Mouse (Mus musculus) cortical plate, adult 2 months (tissue): ENCODE data around the gene Wnt1. TPM values are rescaled to one million over a fixed set of nuclear protein-coding genes. Genes with fewer than 3 reads are reported as not detected.
"Not testable (repeated sequence)": the region's sequence is repeated elsewhere in the genome, so short reads cannot be mapped to it uniquely, and the experiment has no call there.

Experiments used
- H3K27ac ChIP-seq: fragments of 200-500 bp; 2 replicates; pipeline ENCODE4 v1.5.1; 2012; ENCODE audit warnings: low read length, control low read depth, inconsistent platforms; ENCODE audit not compliant: insufficient read depth
- H3K4me1 ChIP-seq: fragments of 200-500 bp; 2 replicates; pipeline ENCODE4 v1.6.1; 2011; ENCODE audit warnings: low read length; ENCODE audit not compliant: control insufficient read depth, insufficient read depth
- H3K4me3 ChIP-seq: fragments of 200-500 bp; 2 replicates; pipeline ENCODE4 v1.5.1; 2011; ENCODE audit warnings: mild to moderate bottlenecking, low read length, control low read depth; ENCODE audit not compliant: insufficient read depth
- CTCF ChIP-seq: fragments of 200-500 bp; IDR thresholded peaks from 2 replicates; pipeline ENCODE4 v1.5.1; 2011; ENCODE audit warnings: mild to moderate bottlenecking, control low read depth, low read length; ENCODE audit not compliant: insufficient read depth; ENCODE audit errors: extremely low read depth
- POLR2A ChIP-seq: fragments of 200-500 bp; IDR thresholded peaks from 2 replicates; pipeline ENCODE4 v1.6.1; 2011; ENCODE audit warnings: mild to moderate bottlenecking, low read length, control low read depth; ENCODE audit not compliant: insufficient read depth; ENCODE audit errors: extremely low read depth
- polyA plus RNA-seq: library from polyadenylated mRNA; depleted of rRNA; stranded (reverse); fragments of >200 nt; gene quantifications from 2 replicates; pipeline ENCODE4 v1.2.3, GENCODE M21; 2012; rRNA removed

The Wnt1 gene
- polyA plus RNA-seq: 0.15 and 0.17 TPM in 2 replicates

DNA sequence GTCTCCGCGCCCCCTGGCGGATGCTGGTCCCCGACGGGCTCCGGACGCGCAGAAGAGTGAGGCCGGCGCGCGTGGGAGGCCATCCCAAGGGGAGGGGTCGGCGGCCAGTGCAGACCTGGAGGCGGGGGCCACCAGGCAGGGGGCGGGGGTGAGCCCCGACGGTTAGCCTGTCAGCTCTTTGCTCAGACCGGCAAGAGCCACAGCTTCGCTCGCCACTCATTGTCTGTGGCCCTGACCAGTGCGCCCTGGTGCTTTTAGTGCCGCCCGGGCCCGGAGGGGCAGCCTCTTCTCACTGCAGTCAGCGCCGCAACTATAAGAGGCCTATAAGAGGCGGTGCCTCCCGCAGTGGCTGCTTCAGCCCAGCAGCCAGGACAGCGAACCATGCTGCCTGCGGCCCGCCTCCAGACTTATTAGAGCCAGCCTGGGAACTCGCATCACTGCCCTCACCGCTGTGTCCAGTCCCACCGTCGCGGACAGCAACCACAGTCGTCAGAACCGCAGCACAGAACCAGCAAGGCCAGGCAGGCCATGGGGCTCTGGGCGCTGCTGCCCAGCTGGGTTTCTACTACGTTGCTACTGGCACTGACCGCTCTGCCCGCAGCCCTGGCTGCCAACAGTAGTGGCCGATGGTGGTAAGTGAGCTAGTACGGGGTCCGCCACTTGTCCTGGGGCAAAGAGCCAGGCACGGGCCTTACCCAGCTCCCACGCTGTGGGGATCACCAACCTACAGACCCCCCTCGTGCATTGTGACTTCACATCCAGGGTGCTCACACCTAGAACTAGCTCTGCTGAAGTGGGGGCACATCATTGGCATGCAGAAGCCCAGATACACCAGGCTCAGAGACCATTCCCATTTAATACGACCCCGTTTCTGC is at the start of gene Wnt1:
Wnt1 (plus strand) TSS at position 197 of the 875 bp plus-strand sequence.
- Histone ChIP-seq H3K27ac (no peak within 1 kb of the TSS), H3K4me3 (no peak within 1 kb of the TSS), H3K4me1 (no peaks in the 10 kb centered on the region)
- TF ChIP-seq POLR2A: no peak
- TF ChIP-seq CTCF: 0 out of 2 replicates have a peak, but pooled peaks have one; percentile 16

DNA sequence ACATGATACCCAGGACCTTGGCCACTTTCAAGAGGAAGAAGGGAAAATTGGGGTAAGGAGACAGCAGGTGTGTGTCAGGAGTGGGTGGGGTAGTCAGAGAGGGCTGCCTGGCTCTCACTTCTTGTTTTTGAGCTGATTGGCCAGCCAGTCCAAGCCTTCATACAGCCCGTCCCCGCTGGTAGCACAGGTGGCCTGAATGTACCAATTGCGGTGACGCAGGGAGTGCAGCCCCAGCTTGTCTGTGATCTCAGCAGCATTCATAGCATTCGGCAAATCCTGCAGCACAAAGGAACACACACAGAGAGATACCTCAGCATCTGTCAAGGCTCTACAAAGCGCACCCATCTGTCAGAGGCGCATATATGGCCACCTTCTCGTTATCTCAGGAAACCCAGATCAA is 49.4 kb upstream of the Wnt1 start:
- no peak for TF ChIP-seq CTCF
- TF ChIP-seq POLR2A: no peak
- peaks cover 5% of the 10 kb centered on the region; the same call in 1 of the 2 replicates for H3K4me1 ChIP-seq
- H3K27ac ChIP-seq: no peak overlapping the region
- no peak overlapping the region for H3K4me3 ChIP-seq

DNA sequence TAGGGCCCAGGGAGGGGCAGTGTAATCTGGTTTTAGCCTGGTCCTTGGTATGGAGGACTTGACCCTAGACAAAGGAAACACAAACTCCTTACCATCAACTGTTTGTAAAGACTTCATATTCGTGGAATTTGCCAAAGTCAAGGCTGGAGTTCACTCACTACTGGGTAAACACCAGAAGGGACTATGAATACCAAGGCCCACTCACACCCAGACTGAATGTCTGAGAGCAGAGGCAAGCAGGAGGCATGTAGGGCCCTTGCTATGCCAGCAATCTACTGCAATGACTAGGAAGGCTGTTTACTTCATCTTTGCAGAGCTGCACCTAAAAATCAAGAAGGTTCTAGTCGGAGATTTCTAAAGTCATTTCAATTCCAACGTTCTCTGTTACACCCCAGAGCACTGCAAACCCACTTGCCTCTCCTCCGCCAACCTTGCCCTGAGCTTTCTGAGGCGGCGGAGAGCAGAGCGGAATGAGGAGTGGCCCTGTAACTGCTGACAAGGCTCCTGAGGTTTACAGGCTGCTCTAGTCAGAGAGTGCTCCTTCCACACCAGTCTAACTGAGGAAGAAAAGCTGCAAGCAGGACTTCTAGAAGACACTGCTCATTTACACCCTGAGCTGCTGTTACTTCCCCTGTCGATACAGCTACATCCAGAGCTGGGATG is 46.8 kb upstream of the Wnt1 start:
- Histone ChIP-seq H3K27ac (no peak overlapping the region), H3K4me3 (no peak overlapping the region), H3K4me1 (peaks cover 16% of the 10 kb centered on the region)
- TF ChIP-seq POLR2A (no peak), CTCF (no peak)

GRCm38 (mm10) chr15:98743863-98744262 is 45.8 kb upstream of the Wnt1 start:
- H3K4me1 ChIP-seq: peaks cover 18% of the 10 kb centered on the region
- H3K27ac ChIP-seq, H3K4me3 ChIP-seq: not testable (repeated sequence)

GRCm38 (mm10) chr15:98746344-98746965 is 43.2 kb upstream of the Wnt1 start:
- Histone ChIP-seq H3K4me3 (no peak overlapping the region), H3K27ac (no peak overlapping the region), H3K4me1 (peaks cover 17% of the 10 kb centered on the region)
- TF ChIP-seq POLR2A (no peak), CTCF (no peak)

DNA sequence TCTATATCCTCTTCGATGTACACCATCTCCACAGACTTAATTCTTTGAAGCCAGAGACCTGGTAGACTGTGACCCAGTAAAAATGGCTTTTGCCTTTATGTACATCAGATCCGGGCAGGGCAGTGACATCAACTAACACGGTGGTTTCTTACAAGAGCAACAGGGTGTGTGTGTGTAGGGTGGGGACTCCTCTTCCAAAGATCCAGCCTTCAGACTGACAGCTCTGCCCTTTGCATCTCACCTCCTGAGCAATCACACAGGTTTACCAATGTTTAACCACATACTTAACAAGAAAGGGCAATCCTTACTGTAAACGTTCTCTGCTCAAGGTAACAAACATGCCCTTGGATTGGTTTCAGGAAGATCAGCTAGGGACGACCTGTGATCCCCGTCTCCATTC is 42.4 kb upstream of the Wnt1 start:
- Histone ChIP-seq H3K4me1 (peaks cover 17% of the 10 kb centered on the region), H3K4me3 (no peak overlapping the region), H3K27ac (no peak overlapping the region)
- no peak for TF ChIP-seq CTCF

DNA sequence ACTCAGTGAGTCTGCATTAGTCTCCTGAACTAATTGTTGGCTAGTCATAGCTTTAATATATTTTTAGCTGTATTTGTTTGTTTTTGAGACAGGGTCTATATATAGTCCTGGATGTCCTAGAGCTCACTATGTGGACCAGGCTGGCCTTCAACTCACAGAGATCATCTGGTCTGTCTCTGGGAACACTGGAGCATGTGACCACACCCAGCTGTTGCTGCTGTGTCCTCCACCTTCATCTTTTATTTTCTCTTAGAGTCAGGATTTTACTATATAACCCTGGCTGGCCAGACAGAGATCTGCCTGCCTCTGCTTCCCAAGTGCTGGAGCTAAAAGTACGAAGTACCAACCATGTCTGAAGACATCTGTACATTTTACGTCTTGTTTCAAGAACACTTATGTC is 40.6 kb upstream of the Wnt1 start:
- H3K27ac ChIP-seq: no peak overlapping the region
- TF ChIP-seq CTCF: no peak
- H3K4me3 ChIP-seq: no peak overlapping the region
- peaks cover 15% of the 10 kb centered on the region for H3K4me1 ChIP-seq

DNA sequence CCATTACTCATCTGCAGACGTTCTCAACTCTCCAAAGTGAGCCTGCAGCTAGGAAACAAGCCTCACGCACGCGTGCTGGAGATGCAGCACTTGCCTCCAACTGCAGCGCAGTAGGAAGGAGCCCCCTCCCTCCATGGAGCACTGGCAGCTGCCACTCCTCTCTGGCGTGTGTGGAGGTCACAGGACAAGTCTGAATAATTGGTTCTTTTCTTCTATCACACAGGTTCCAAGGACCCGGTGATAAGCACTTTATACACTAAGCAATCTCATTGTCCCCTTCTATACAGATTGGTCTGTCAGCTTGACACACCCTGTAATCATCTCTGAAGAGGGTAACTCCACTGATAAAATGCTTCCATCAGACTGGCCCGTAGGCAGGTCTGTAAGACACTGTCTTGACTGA is 36.6 kb upstream of the Wnt1 start:
- TF ChIP-seq POLR2A: no peak
- TF ChIP-seq CTCF: no peak
- Histone ChIP-seq H3K4me1 (peaks cover 6% of the 10 kb centered on the region), H3K4me3 (no peak overlapping the region), H3K27ac (no peak overlapping the region)

- H3K27ac ChIP-seq: no peak overlapping the region
- TF ChIP-seq CTCF (no peak), POLR2A (no peak)
- H3K4me1 ChIP-seq: peaks cover 5% of the 10 kb centered on the region
- no peak overlapping the region for H3K4me3 ChIP-seq
Observed at GRCm38 (mm10) chr15:98754125-98754524, 35.5 kb upstream of the Wnt1 start.

- Histone ChIP-seq H3K4me1 (peaks cover 11% of the 10 kb centered on the region), H3K4me3 (peak overlapping the region; percentile 78), H3K27ac (peak overlapping the region; percentile 63; the same call in 1 of the 2 replicates)
- TF ChIP-seq POLR2A (no peak; the same call in 1 of the 2 replicates), CTCF (no peak)
Observed at GRCm38 (mm10) chr15:98762201-98762621, 27.4 kb upstream of the Wnt1 start.
